Mouse (Mus musculus) left cerebral cortex, postnatal 10 days (tissue): ENCODE results near the gene Scgb1b19. TPM values are rescaled to one million over a fixed set of nuclear protein-coding genes. Genes with fewer than 3 reads are reported as not detected.
"Not testable (repeated sequence)": the region's sequence is repeated elsewhere in the genome, so short reads cannot be mapped to it uniquely, and the experiment has no call there.

Source experiments
- DNase-seq, 2 experiments: peaks; one replicate each; pipeline ENCODE4 v3.0.0; 2021 to 2022; ENCODE audit warnings: low spot score in 2 of 2, mixed read lengths in 1 of 2; ENCODE audit errors: extremely low spot score in 1 of 2
- intact Hi-C: fragments of 180-260 bp; cut with DNase I; formaldehyde crosslinking; loops from one replicate; pipeline ENCODE4 v1.15.1; 2025
- total RNA-seq, 2 experiments: library from RNA; stranded (reverse); gene quantifications; 2 replicates each; pipeline ENCODE4 v1.2.3; 2021

Scgb1b19 gene
- not detected for total RNA-seq

GRCm38 (mm10) chr7:33286991-33287390 is at the start of gene Scgb1b19:
TSS of gene Scgb1b19 (plus strand) at chr7:33287291.
- DNase-seq, intact Hi-C loops: not testable (repeated sequence)

GRCm38 (mm10) chr7:33280238-33280637 is 6.9 kb upstream of the Scgb1b19 start, which contains the start of gene Scgb2b19:
TSS of gene Scgb2b19 (minus strand) at chr7:33280338.
- DNase-seq, intact Hi-C loops: not testable (repeated sequence)

Other genes with a start within 250 kb of the Scgb1b19 start
- gene Scgb2b17, start 230.7 kb upstream of the Scgb1b19 start, total RNA-seq: not detected
- gene Scgb1b17, start 223.8 kb upstream of the Scgb1b19 start, total RNA-seq: not detected
- not detected for gene Scgb2b18, start 113.4 kb upstream of the Scgb1b19 start, total RNA-seq
- gene Scgb1b18, start 101.7 kb upstream of the Scgb1b19 start, total RNA-seq: not detected
- not detected for gene Scgb2b19, start 7.0 kb upstream of the Scgb1b19 start, total RNA-seq
- not detected for gene Scgb2b20, start 79.0 kb downstream of the Scgb1b19 start, total RNA-seq
- not detected for gene Scgb1b20, start 85.9 kb downstream of the Scgb1b19 start, total RNA-seq
- not detected for gene Scgb2b21, start 233.2 kb downstream of the Scgb1b19 start, total RNA-seq